Mouse (Mus musculus): ENCODE data around the gene Pdxp. TPM values are rescaled to one million over a fixed set of nuclear protein-coding genes. Genes with fewer than 3 reads are reported as not detected.

The Pdxp gene
- polyA plus RNA-seq, 1 experiment: 35.3 TPM

GRCm38 (mm10) chr15:78895741-78896140 lies 18.0 kb upstream of the Pdxp start:
- no peak for TF ChIP-seq GATA1 (IDR thresholded peaks at IDR 0.05; ENCODE audit: low read length)

- TF ChIP-seq GATA1 (IDR thresholded peaks at IDR 0.05; ENCODE audit: low read length): no peak
Observed at GRCm38 (mm10) chr15:78896149-78896548, 17.6 kb upstream of the Pdxp start.

- no peak for TF ChIP-seq GATA1 (IDR thresholded peaks at IDR 0.05; ENCODE audit: low read length)
Observed at GRCm38 (mm10) chr15:78897488-78897887, 16.2 kb upstream of the Pdxp start.

GRCm38 (mm10) chr15:78898507-78899001 lies 15.2 kb upstream of the Pdxp start:
- TF ChIP-seq GATA1 (IDR thresholded peaks at IDR 0.05; ENCODE audit: low read length): no peak

GRCm38 (mm10) chr15:78899409-78899739 lies 14.3 kb upstream of the Pdxp start, which contains the start of gene Gm49510:
Gene Gm49510, plus strand, starts transcription at chr15:78899667.
- no peak for TF ChIP-seq GATA1 (IDR thresholded peaks at IDR 0.05; ENCODE audit: low read length)

- TF ChIP-seq GATA1 (IDR thresholded peaks at IDR 0.05; ENCODE audit: low read length): no peak
Observed at GRCm38 (mm10) chr15:78899740-78900584, 13.8 kb upstream of the Pdxp start, which contains the start of gene Sh3bp1. Gene Sh3bp1, plus strand, starts transcription at chr15:78899768.

GRCm38 (mm10) chr15:78900585-78901421 lies 12.9 kb upstream of the Pdxp start:
- no peak for TF ChIP-seq GATA1 (IDR thresholded peaks at IDR 0.05; ENCODE audit: low read length)

- no peak for TF ChIP-seq GATA1 (IDR thresholded peaks at IDR 0.05; ENCODE audit: low read length)
Observed at GRCm38 (mm10) chr15:78901422-78901789, 12.3 kb upstream of the Pdxp start.

GRCm38 (mm10) chr15:78903243-78903642 lies 10.5 kb upstream of the Pdxp start:
- TF ChIP-seq GATA1 (IDR thresholded peaks at IDR 0.05; ENCODE audit: low read length): no peak

- TF ChIP-seq GATA1 (IDR thresholded peaks at IDR 0.05; ENCODE audit: low read length): no peak
Observed at GRCm38 (mm10) chr15:78908399-78908798, 5.3 kb upstream of the Pdxp start.

GRCm38 (mm10) chr15:78908982-78909381 lies 4.7 kb upstream of the Pdxp start:
- no peak for TF ChIP-seq GATA1 (IDR thresholded peaks at IDR 0.05; ENCODE audit: low read length)

- no peak for TF ChIP-seq GATA1 (IDR thresholded peaks at IDR 0.05; ENCODE audit: low read length)
Observed at GRCm38 (mm10) chr15:78912040-78912439, 1.7 kb upstream of the Pdxp start.

GRCm38 (mm10) chr15:78914091-78914822 lies 538 bp downstream of the Pdxp start:
- TF ChIP-seq GATA1 (IDR thresholded peaks at IDR 0.05; ENCODE audit: low read length): no peak

- no peak for TF ChIP-seq GATA1 (IDR thresholded peaks at IDR 0.05; ENCODE audit: low read length)
Observed at GRCm38 (mm10) chr15:78914823-78915659, 1.3 kb downstream of the Pdxp start.

GRCm38 (mm10) chr15:78915660-78916017 lies 1.9 kb downstream of the Pdxp start:
- TF ChIP-seq GATA1 (IDR thresholded peaks at IDR 0.05; ENCODE audit: low read length): no peak

Measured in G1E-ER4 (cell line).